Mouse (Mus musculus): ENCODE results near the gene Hadhb. TPM values are rescaled to one million over a fixed set of nuclear protein-coding genes. Genes with fewer than 3 reads are reported as not detected.

Gene Hadhb
- total RNA-seq (2021), result 10 to 100 TPM; 88.4 to 93.2 TPM
- long read RNA-seq, experiment 1, transcript Hadhb-201 (16 exons, 2,033 nt), result major isoform, 50 of 75 reads
- long read RNA-seq, experiment 1, transcript Hadhb-203 (16 exons, 2,048 nt), result minor isoform, 18 of 75 reads
- long read RNA-seq, experiment 1, partial matches to known transcripts, result 3 of 75 reads
- long read RNA-seq, experiment 1, other reads (novel, unspliced or antisense), result 4 of 75 reads
- long read RNA-seq, experiment 2, transcript Hadhb-203 (16 exons, 2,048 nt), result minor isoform, 24 of 118 reads
- long read RNA-seq, experiment 2, transcript Hadhb-201 (16 exons, 2,033 nt), result major isoform, 83 of 118 reads
- long read RNA-seq, experiment 2, partial matches to known transcripts, result 8 of 118 reads
- long read RNA-seq, experiment 2, other reads (novel, unspliced or antisense), result 3 of 118 reads

GRCm38 (mm10) chr5:30154474-30155394, at the start of gene Hadhb, which contains the start of gene Hadha:
Hadhb (plus strand) TSS chr5:30155248.
Hadha (minus strand) TSS chr5:30155162.
- Histone ChIP-seq H3K4me3 (peak within 1 kb of the TSS; percentile 98), H3K27ac (peak within 1 kb of the TSS; percentile 100)
- peak; percentile 47 for TF ChIP-seq CTCF (conservative IDR thresholded peaks at IDR 0.05)
- peak; percentile 86 to 94 for DNase-seq (ENCODE audit: low spot score in 2 of 2)

- Histone ChIP-seq H3K27ac (peak within 1 kb of the TSS; percentile 85), H3K4me3 (peak within 1 kb of the TSS; percentile 59)
- no peak for TF ChIP-seq CTCF (conservative IDR thresholded peaks at IDR 0.05)
- peak in 1 of 2 experiments; percentile 54 for DNase-seq (ENCODE audit: low spot score in 2 of 2)
Observed at GRCm38 (mm10) chr5:30105668-30106300, 49.3 kb upstream of the Hadhb start, which contains the start of gene 3110082J24Rik. 3110082J24Rik (minus strand) TSS chr5:30106086.

- TF ChIP-seq CTCF (conservative IDR thresholded peaks at IDR 0.05), result no peak
- Histone ChIP-seq H3K4me3 (peak overlapping the region; percentile 59), H3K27ac (peak overlapping the region; percentile 85)
- DNase-seq (ENCODE audit: low spot score in 2 of 2), result no peak
Observed at GRCm38 (mm10) chr5:30106756-30107155, 48.3 kb upstream of the Hadhb start.

GRCm38 (mm10) chr5:30107186-30107585, 47.9 kb upstream of the Hadhb start:
- TF ChIP-seq CTCF (conservative IDR thresholded peaks at IDR 0.05), result no peak

GRCm38 (mm10) chr5:30107611-30108041, 47.4 kb upstream of the Hadhb start:
- DNase-seq (ENCODE audit: low spot score in 2 of 2), result no peak
- Histone ChIP-seq H3K27ac (peak overlapping the region; percentile 58), H3K4me3 (peak overlapping the region; percentile 9; the same call in 1 of the 2 replicates)
- TF ChIP-seq CTCF (conservative IDR thresholded peaks at IDR 0.05), result no peak

More at GRCm38 (mm10) chr5:30107186-30107585, 47.9 kb upstream of the Hadhb start:
- Histone ChIP-seq H3K27ac (peak overlapping the region; percentile 58), H3K4me3 (peak overlapping the region; percentile 9; the same call in 1 of the 2 replicates)
- DNase-seq (ENCODE audit: low spot score in 2 of 2), result no peak

- peak overlapping the region; percentile 58 for H3K27ac ChIP-seq
- TF ChIP-seq CTCF (conservative IDR thresholded peaks at IDR 0.05), result no peak
- no peak overlapping the region for H3K4me3 ChIP-seq
- no peak for DNase-seq (ENCODE audit: low spot score in 2 of 2)
Observed at GRCm38 (mm10) chr5:30108233-30108632, 46.8 kb upstream of the Hadhb start.

- TF ChIP-seq CTCF (conservative IDR thresholded peaks at IDR 0.05), result no peak
- H3K4me3 ChIP-seq, result no peak overlapping the region
- H3K27ac ChIP-seq, result peak overlapping the region; percentile 32
- no peak for DNase-seq (ENCODE audit: low spot score in 2 of 2)
Observed at GRCm38 (mm10) chr5:30109899-30110298, 45.1 kb upstream of the Hadhb start.

- no peak for DNase-seq (ENCODE audit: low spot score in 2 of 2)
- peak overlapping the region; percentile 78 for H3K27ac ChIP-seq
- no peak overlapping the region; the same call in 1 of the 2 replicates for H3K4me3 ChIP-seq
- TF ChIP-seq CTCF (conservative IDR thresholded peaks at IDR 0.05), result no peak
Observed at GRCm38 (mm10) chr5:30110371-30111060, 44.5 kb upstream of the Hadhb start.

GRCm38 (mm10) chr5:30111126-30111525, 43.9 kb upstream of the Hadhb start:
- DNase-seq (ENCODE audit: low spot score in 2 of 2), result peak; percentile 51 to 53
- Histone ChIP-seq H3K4me3 (peak overlapping the region; percentile 33), H3K27ac (peak overlapping the region; percentile 78)
- TF ChIP-seq CTCF (conservative IDR thresholded peaks at IDR 0.05), result peak; percentile 63

- no peak for DNase-seq (ENCODE audit: low spot score in 2 of 2)
- Histone ChIP-seq H3K27ac (peak overlapping the region; percentile 78; the same call in 1 of the 2 replicates), H3K4me3 (no peak overlapping the region)
- peak; percentile 44 for TF ChIP-seq CTCF (conservative IDR thresholded peaks at IDR 0.05)
Observed at GRCm38 (mm10) chr5:30111771-30112170, 43.3 kb upstream of the Hadhb start.

- Histone ChIP-seq H3K27ac (no peak overlapping the region), H3K4me3 (no peak overlapping the region)
- peak; percentile 50 for TF ChIP-seq CTCF (conservative IDR thresholded peaks at IDR 0.05)
- DNase-seq (ENCODE audit: low spot score in 2 of 2), result no peak
Observed at GRCm38 (mm10) chr5:30112533-30113068, 42.4 kb upstream of the Hadhb start.
